Mouse (Mus musculus): ENCODE measurements at regions not wholly inside any gene's neighbourhood (a gene's known extent, or its start where the extent isn't known, plus 50 kb on each side); places are given as distances from the start of the nearest gene placed in this dataset.

DNA sequence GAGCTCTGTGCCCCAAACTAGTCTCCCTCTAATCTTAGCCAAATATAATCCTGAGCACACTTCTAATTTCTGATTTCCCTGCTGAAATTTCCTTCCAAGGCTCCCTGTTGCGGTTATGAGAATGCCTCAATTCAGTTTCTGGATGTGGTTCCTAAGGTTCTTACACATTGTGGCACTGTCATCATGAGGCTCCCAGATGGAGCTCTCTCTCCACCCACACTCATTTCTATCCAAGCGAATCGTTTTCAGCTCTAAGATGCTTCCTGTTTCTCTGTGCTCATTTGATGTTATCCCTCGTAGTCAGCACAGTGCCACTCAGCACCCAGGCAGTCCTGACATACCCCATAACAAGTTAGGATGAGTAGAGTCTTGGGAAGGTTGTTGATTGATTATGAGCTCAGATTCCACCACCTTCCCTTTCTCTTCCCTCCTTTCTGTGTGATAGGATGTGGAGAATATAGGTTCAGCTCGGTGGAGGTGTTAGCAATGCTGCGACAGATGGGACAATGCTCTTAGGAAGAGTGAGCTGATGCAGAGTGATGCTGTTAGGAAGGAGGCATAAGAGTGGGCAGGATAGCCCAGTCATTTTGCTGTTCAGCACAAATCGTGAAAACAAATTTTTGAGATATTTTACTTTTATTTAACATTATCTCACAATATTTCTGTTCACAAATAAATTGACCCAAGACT is 808.7 kb upstream of the Zeb2 start:
- TF ChIP-seq CTCF (IDR thresholded peaks at IDR 0.05; ENCODE audit: extremely low read depth, insufficient read depth, insufficient read length, insufficient replicate concordance) (no peak), POLR2A (IDR thresholded peaks at IDR 0.05; ENCODE audit: low read depth, low read length) (no peak)
